Mouse (Mus musculus) MEL (cell line): ENCODE results near the gene Gm3448. TPM values are rescaled to one million over a fixed set of nuclear protein-coding genes. Genes with fewer than 3 reads are reported as not detected.

ENCODE experiments used
- DNase-seq: peaks from one replicate; pipeline ENCODE4 v3.0.0; 2011; ENCODE audit warnings: low read depth, low spot score
- H3K27ac ChIP-seq: 2 replicates; pipeline ENCODE4 v1.5.1; 2012; ENCODE audit warnings: low read depth, mild to moderate bottlenecking, control low read depth, low read length, moderate library complexity; ENCODE audit not compliant: control insufficient read depth
- H3K27me3 ChIP-seq, 2 experiments: fragments of 150-350 bp in 1 of 2; sonication (generic) in 1 of 2; 2 replicates each; pipeline ENCODE4 v1.6.1; 2012; ENCODE audit warnings: low read length in 2 of 2, mild to moderate bottlenecking in 2 of 2, improper control_type of control experiment in 1 of 2, moderate library complexity in 1 of 2; ENCODE audit not compliant: insufficient read depth in 2 of 2, control insufficient read depth in 1 of 2
- H3K36me3 ChIP-seq, 2 experiments: 2 replicates each; pipeline ENCODE4 v1.6.1; 2012 to 2014; ENCODE audit warnings: low read length in 2 of 2, improper control_type of control experiment in 1 of 2, inconsistent platforms in 1 of 2, mild to moderate bottlenecking in 1 of 2; ENCODE audit not compliant: insufficient read depth in 2 of 2, control insufficient read depth in 1 of 2
- H3K4me1 ChIP-seq, 2 experiments: fragments of 150-350 bp in 1 of 2; sonication (generic) in 1 of 2; 2 replicates each; pipeline ENCODE4 v1.6.1; 2012; ENCODE audit warnings: low read length in 2 of 2, improper control_type of control experiment in 1 of 2, mild to moderate bottlenecking in 1 of 2; ENCODE audit not compliant: insufficient read depth in 2 of 2, control insufficient read depth in 1 of 2
- H3K4me3 ChIP-seq, 2 experiments: fragments of 150-350 bp in 1 of 2; sonication (generic) in 1 of 2; 2 replicates each; pipeline ENCODE4 v1.5.1; 2012; ENCODE audit warnings: low read depth in 2 of 2, low read length in 2 of 2, mild to moderate bottlenecking in 2 of 2, moderate library complexity in 2 of 2, control low read depth in 1 of 2, improper control_type of control experiment in 1 of 2; ENCODE audit not compliant: control insufficient read depth in 1 of 2, insufficient read depth in 1 of 2
- H3K79me2 ChIP-seq: 2 replicates; pipeline ENCODE4 v1.6.1; 2012; ENCODE audit warnings: mild to moderate bottlenecking, low read length, moderate library complexity; ENCODE audit not compliant: control insufficient read depth, poor library complexity, insufficient read depth
- H3K9ac ChIP-seq: 2 replicates; pipeline ENCODE4 v1.6.1; 2012; ENCODE audit warnings: low read depth, mild to moderate bottlenecking, control low read depth, low read length, moderate library complexity; ENCODE audit not compliant: control insufficient read depth, poor library complexity, severe bottlenecking
- H3K9me3 ChIP-seq: fragments of 150-350 bp; sonication (generic); replicated peaks from 2 replicates; pipeline ENCODE4 v1.6.1; 2012; ENCODE audit warnings: mild to moderate bottlenecking, low read length, improper control_type of control experiment, moderate library complexity; ENCODE audit not compliant: insufficient read depth
- BHLHE40 ChIP-seq: IDR thresholded peaks from 2 replicates; pipeline ENCODE4 v1.6.1; 2012; ENCODE audit warnings: low read depth, mild to moderate bottlenecking, inconsistent platforms, low read length, improper control_type of control experiment, borderline replicate concordance
- CHD2 ChIP-seq: IDR thresholded peaks from 2 replicates; pipeline ENCODE4 v1.6.1; 2011; ENCODE audit warnings: low read length, improper control_type of control experiment
- CTCF ChIP-seq, 3 experiments: IDR thresholded peaks in 2 of 3; conservative IDR thresholded peaks in 1 of 3; 2 replicates each; pipeline ENCODE4 v1.5.1; 2011 to 2012; ENCODE audit warnings: low read length in 3 of 3, low read depth in 2 of 3, mild to moderate bottlenecking in 2 of 3, improper control_type of control experiment in 1 of 3, inconsistent platforms in 1 of 3, mixed read lengths in 1 of 3, moderate library complexity in 1 of 3; ENCODE audit not compliant: control insufficient read depth in 1 of 3, insufficient read depth in 1 of 3, poor library complexity in 1 of 3, severe bottlenecking in 1 of 3
- E2F4 ChIP-seq: IDR thresholded peaks from 2 replicates; pipeline ENCODE4 v1.6.1; 2011; ENCODE audit warnings: low read depth, low read length, improper control_type of control experiment, borderline replicate concordance
- ELF1 ChIP-seq: IDR thresholded peaks from 2 replicates; pipeline ENCODE4 v1.6.1; 2014; ENCODE audit warnings: low read depth, mild to moderate bottlenecking, inconsistent platforms, low read length, improper control_type of control experiment, moderate library complexity
- ETS1 ChIP-seq: IDR thresholded peaks from 2 replicates; pipeline ENCODE4 v1.6.1; 2012; ENCODE audit warnings: low read depth, mild to moderate bottlenecking, inconsistent platforms, low read length, improper control_type of control experiment, moderate library complexity
- GATA1 ChIP-seq: IDR thresholded peaks from 2 replicates; pipeline ENCODE4 v1.6.1; 2011; ENCODE audit warnings: low read depth, low read length, improper control_type of control experiment
- JUND ChIP-seq: IDR thresholded peaks from 2 replicates; pipeline ENCODE4 v1.6.1; 2011; ENCODE audit warnings: low read depth, mild to moderate bottlenecking, improper control_type of control experiment, low read length
- MAFK ChIP-seq: IDR thresholded peaks from 2 replicates; pipeline ENCODE4 v1.6.1; 2011; ENCODE audit warnings: low read depth, mild to moderate bottlenecking, low read length, improper control_type of control experiment, borderline replicate concordance
- MAX ChIP-seq: IDR thresholded peaks from 2 replicates; pipeline ENCODE4 v1.6.1; 2011; ENCODE audit warnings: low read length, improper control_type of control experiment
- MXI1 ChIP-seq: IDR thresholded peaks from 2 replicates; pipeline ENCODE4 v1.6.1; 2011; ENCODE audit warnings: mild to moderate bottlenecking, low read depth, low read length, improper control_type of control experiment
- MYB ChIP-seq: IDR thresholded peaks from 2 replicates; pipeline ENCODE4 v1.6.1; 2011; ENCODE audit warnings: mild to moderate bottlenecking, low read depth, low read length, improper control_type of control experiment
- MYC ChIP-seq: IDR thresholded peaks from 2 replicates; pipeline ENCODE4 v1.6.1; 2011; ENCODE audit warnings: low read depth, mild to moderate bottlenecking, low read length, improper control_type of control experiment, moderate library complexity
- NELFE ChIP-seq: IDR thresholded peaks from 2 replicates; pipeline ENCODE4 v1.6.1; 2011; ENCODE audit warnings: low read depth, low read length, improper control_type of control experiment
- NRF1 ChIP-seq: IDR thresholded peaks from 2 replicates; pipeline ENCODE4 v1.6.1; 2014; ENCODE audit warnings: low read depth, mild to moderate bottlenecking, inconsistent platforms, low read length, improper control_type of control experiment, moderate library complexity; ENCODE audit not compliant: poor library complexity, insufficient read depth, severe bottlenecking
- POLR2A ChIP-seq, 2 experiments: IDR thresholded peaks; 2 replicates each; pipeline ENCODE4 v1.6.1; 2011 to 2012; ENCODE audit warnings: low read length in 2 of 2, mild to moderate bottlenecking in 2 of 2, control low read depth in 1 of 2, improper control_type of control experiment in 1 of 2, low read depth in 1 of 2, moderate library complexity in 1 of 2; ENCODE audit not compliant: control insufficient read depth in 1 of 2, insufficient read depth in 1 of 2, poor library complexity in 1 of 2
- POLR2AphosphoS2 ChIP-seq: IDR thresholded peaks from 2 replicates; pipeline ENCODE4 v1.6.1; 2011; ENCODE audit warnings: low read length, improper control_type of control experiment
- RAD21 ChIP-seq: IDR thresholded peaks from 2 replicates; pipeline ENCODE4 v1.6.1; 2011; ENCODE audit warnings: mild to moderate bottlenecking, low read depth, low read length, improper control_type of control experiment
- RCOR1 ChIP-seq: IDR thresholded peaks from 2 replicates; pipeline ENCODE4 v1.6.1; 2012; ENCODE audit warnings: low read depth, mild to moderate bottlenecking, inconsistent platforms, low read length, improper control_type of control experiment
- SIN3A ChIP-seq: IDR thresholded peaks from 2 replicates; pipeline ENCODE4 v1.6.1; 2012; ENCODE audit warnings: low read length, improper control_type of control experiment, inconsistent platforms
- SMC3 ChIP-seq: IDR thresholded peaks from 2 replicates; pipeline ENCODE4 v1.6.1; 2011; ENCODE audit warnings: low read depth, low read length, improper control_type of control experiment
- TAL1 ChIP-seq: IDR thresholded peaks from 2 replicates; pipeline ENCODE4 v1.6.1; 2012; ENCODE audit warnings: mild to moderate bottlenecking, inconsistent platforms, low read length, moderate library complexity, mixed read lengths
- TBP ChIP-seq: IDR thresholded peaks from 2 replicates; pipeline ENCODE4 v1.8.0; 2011; ENCODE audit warnings: low read depth, low read length, improper control_type of control experiment
- USF1 ChIP-seq: IDR thresholded peaks from 2 replicates; pipeline ENCODE4 v1.6.1; 2014; ENCODE audit warnings: low read depth, mild to moderate bottlenecking, inconsistent platforms, low read length, improper control_type of control experiment, moderate library complexity
- USF2 ChIP-seq, 2 experiments: IDR thresholded peaks; 2 replicates each; pipeline ENCODE4 v1.6.1; 2011 to 2012; ENCODE audit warnings: improper control_type of control experiment in 2 of 2, low read length in 2 of 2, borderline replicate concordance in 1 of 2, inconsistent platforms in 1 of 2, low read depth in 1 of 2, mild to moderate bottlenecking in 1 of 2; ENCODE audit not compliant: insufficient read depth in 1 of 2
- ZC3H11A ChIP-seq: IDR thresholded peaks from 2 replicates; pipeline ENCODE4 v1.6.1; 2012; ENCODE audit warnings: low read depth, mild to moderate bottlenecking, inconsistent platforms, low read length, improper control_type of control experiment
- ZKSCAN1 ChIP-seq: IDR thresholded peaks from 2 replicates; pipeline ENCODE4 v1.6.1; 2012; ENCODE audit warnings: low read depth, mild to moderate bottlenecking, inconsistent platforms, low read length, improper control_type of control experiment, moderate library complexity
- polyA plus RNA-seq, 2 experiments: library from polyadenylated mRNA; stranded (reverse) in 1 of 2; unstranded in 1 of 2; fragments of >175 nt in 1 of 2; fragments of >200 nt in 1 of 2; gene quantifications; 2 replicates each; pipeline versions ENCODE4 v1.2.1 to v1.2.4; 2012; ENCODE audit warnings: low replicate concordance in 2 of 2, low read depth in 1 of 2; ENCODE audit not compliant: insufficient read length in 2 of 2, insufficient read depth in 1 of 2, missing spikeins in 1 of 2
- total RNA-seq: library from RNA; depleted of rRNA; stranded (reverse); fragments of 300-350 nt; gene quantifications from 2 replicates; pipeline ENCODE4 v1.2.3, GENCODE M21; 2012

Gm3448 gene
- total and polyA plus RNA-seq, 3 experiments = 1.8 to 8.1 TPM; not detected in 1

- TF ChIP-seq MAFK (0 out of 2 replicates have a peak, but pooled peaks have one; percentile 50), POLR2A (IDR thresholded peaks at IDR 0.05; ENCODE audit: control insufficient read depth in 1 of 2, insufficient read depth in 1 of 2, low read depth in 1 of 2, low read length in 2 of 2, poor library complexity in 1 of 2) (no peak), CHD2 (no peak), TBP (0 out of 2 replicates have a peak, but pooled peaks have one; percentile 46), MYC (peak; percentile 88), RAD21 (no peak), ZKSCAN1 (peak; percentile 56; the same call in 1 of the 2 replicates), NRF1 (no peak), SIN3A (peak; percentile 84), TAL1 (peak; percentile 99), BHLHE40 (peak; percentile 73; the same call in 1 of the 2 replicates), USF1 (no peak), ETS1 (peak; percentile 99), POLR2AphosphoS2 (no peak), USF2 (IDR thresholded peaks at IDR 0.05; ENCODE audit: borderline replicate concordance in 1 of 2, insufficient read depth in 1 of 2, low read depth in 1 of 2, low read length in 2 of 2) (no peak), CTCF (IDR thresholded peaks at IDR 0.05 in 2 of 3, conservative IDR thresholded peaks at IDR 0.05 in 1 of 3; ENCODE audit: control insufficient read depth in 1 of 3, insufficient read depth in 1 of 3, low read depth in 2 of 3, low read length in 3 of 3, poor library complexity in 1 of 3, severe bottlenecking in 1 of 3) (no peak), JUND (no peak), ZC3H11A (no peak), MAX (peak; percentile 72), MYB (peak; percentile 42), ELF1 (no peak), MXI1 (peak; percentile 93), GATA1 (peak; percentile 90), RCOR1 (peak; percentile 17; the same call in 1 of the 2 replicates), E2F4 (no peak)
- TF ChIP-seq, all 39 proteins: peak for 17
Observed at GRCm38 (mm10) chr17:15084226-15084848, 43.0 kb upstream of the Gm3448 start (continued).

DNA sequence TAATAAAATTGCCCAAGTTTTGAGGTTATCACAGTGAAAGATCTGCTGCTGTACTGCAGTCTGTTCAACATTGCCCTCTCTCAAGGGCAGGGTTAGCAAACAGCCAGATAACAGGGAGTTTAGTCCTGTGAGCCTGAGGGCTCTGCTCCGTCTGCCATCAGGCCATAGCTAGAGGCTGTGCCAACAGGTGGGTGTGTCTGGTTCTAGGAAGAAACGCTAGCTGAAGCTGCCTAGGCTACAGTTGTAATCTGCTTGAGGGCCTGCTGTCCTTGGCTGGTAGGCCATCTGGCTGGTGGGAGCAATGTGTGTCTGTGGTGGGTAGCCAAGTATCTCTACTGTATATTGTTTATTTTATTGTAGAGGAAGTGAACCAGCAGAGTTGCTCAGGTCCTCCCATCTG is 36.2 kb upstream of the Gm3448 start:
- peak; percentile 50 for DNase-seq
- Histone ChIP-seq H3K4me1 (peaks cover 6% of the 10 kb centered on the region in 2 experiments; a peak in 1 of 4 replicates), H3K4me3 (no peak overlapping the region), H3K79me2 (no peaks in the 10 kb centered on the region), H3K9ac (no peak overlapping the region), H3K36me3 (no peaks in the 10 kb centered on the region), H3K27me3 (no peaks in the 10 kb centered on the region), H3K27ac (no peak overlapping the region), H3K9me3 (no peaks in the 10 kb centered on the region)
- TF ChIP-seq RAD21 = no peak
- no peak for TF ChIP-seq SMC3
- 0 out of 2 replicates have a peak, but pooled peaks have one; percentile 19 for TF ChIP-seq NELFE
- TF ChIP-seq SIN3A = peak; percentile 21; the same call in 1 of the 2 replicates
- TF ChIP-seq CHD2 = no peak
- 0 out of 2 replicates have a peak, but pooled peaks have one; percentile 19 for TF ChIP-seq GATA1
- TF ChIP-seq TBP = no peak
